In the genomic region with DNA sequence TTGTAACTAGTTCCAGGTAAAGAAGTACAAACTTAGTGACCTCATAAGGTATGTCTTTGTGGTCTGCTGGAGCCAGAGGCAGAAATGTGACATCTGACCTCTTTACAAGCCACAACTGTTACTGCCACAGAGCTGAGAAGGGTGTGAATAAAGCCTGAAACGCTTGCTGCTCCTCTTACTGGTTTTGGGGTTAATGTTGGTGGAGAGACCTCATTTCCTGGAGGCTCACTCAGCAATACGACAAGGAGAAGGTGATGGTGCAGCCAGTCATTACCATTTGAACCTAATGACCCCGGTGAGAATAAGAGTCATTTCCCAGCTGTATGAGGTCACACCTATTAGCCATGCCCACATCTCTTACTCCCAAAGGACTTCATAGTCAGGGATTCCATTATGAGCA, we compare ENCODE assay signal across 23 mouse cellular contexts. TPM values are rescaled to one million over a fixed set of nuclear protein-coding genes. Genes with fewer than 3 reads are reported as not detected.
"Had no signal": no experiment of that assay in that cellular context is flagged by ENCODE, and none has a peak within 500 bp of the region (broad histone marks: within the 10 kb centered on the region; RNA-seq: fewer than 3 reads in every experiment).

No protein-coding gene starts in this region.

- ATAC-seq: liver, postnatal 0 days; lung, postnatal 0 days; midbrain, embryonic 13.5 days; midbrain, embryonic 16.5 days had no signal

- DNase-seq: liver, postnatal 0 days; lung, adult 2 months; lung, postnatal 14 days; lung, postnatal 36 days; right cerebral cortex, postnatal 14 days; spleen, adult 18-20 months; thymus, adult 2 months; thymus, postnatal 14 days; thymus, postnatal 36 days had no signal

- H3K4me3 ChIP-seq: liver, embryonic 15.5 days; lung, embryonic 15.5 days; megakaryocyte, embryonic 14.5 days; midbrain, embryonic 13.5 days; myocyte; neural tube, embryonic 13.5 days; neural tube, embryonic 15.5 days had no signal

- H3K27ac ChIP-seq: liver, embryonic 15.5 days; lung, embryonic 15.5 days; macrophage; midbrain, embryonic 13.5 days; neural tube, embryonic 13.5 days; neural tube, embryonic 15.5 days had no signal

RNA-seq across cellular contexts. Expression of gene Ctla4, which starts 11.5 kb away (rescaled TPM):
- polyA plus RNA-seq: liver, embryonic 15.5 days; liver, postnatal 0 days; lung, postnatal 0 days; macrophage; midbrain, embryonic 11.5 days; midbrain, embryonic 13.5 days; midbrain, embryonic 16.5 days; myocyte; neural tube, embryonic 11.5 days; neural tube, embryonic 13.5 days; neural tube, embryonic 15.5 days; stomach, embryonic 14.5 days; stomach, embryonic 16.5 days had no signal
